Mouse (Mus musculus) gastrocnemius, adult 18-20 months (tissue): ENCODE results near the gene Gigyf1. TPM values are rescaled to one million over a fixed set of nuclear protein-coding genes. Genes with fewer than 3 reads are reported as not detected.
A peak's percentile ranks its signal among the peaks of the same experiment; 100 is the strongest.

ENCODE experiments used
- DNase-seq: peaks from one replicate; pipeline ENCODE4 v3.0.0; 2021; ENCODE audit warnings: low spot score
- total RNA-seq, 2 experiments: library from RNA; stranded (reverse); gene quantifications; 2 replicates each; pipeline ENCODE4 v1.2.3; 2021

The Gigyf1 gene
- total RNA-seq, 2 experiments from 2014 or later = 19.9 to 23.5 TPM

- no peak for DNase-seq
Observed at GRCm38 (mm10) chr5:137513951-137514721, 4.2 kb upstream of the Gigyf1 start.

GRCm38 (mm10) chr5:137514811-137515210 is 3.5 kb upstream of the Gigyf1 start:
- DNase-seq = no peak

- DNase-seq = no peak
Observed at GRCm38 (mm10) chr5:137519691-137520550, 1.6 kb downstream of the Gigyf1 start.

GRCm38 (mm10) chr5:137521861-137522260 is 3.5 kb downstream of the Gigyf1 start:
- no peak for DNase-seq

GRCm38 (mm10) chr5:137522711-137523110 is 4.4 kb downstream of the Gigyf1 start:
- peak; percentile 0 for DNase-seq

GRCm38 (mm10) chr5:137523396-137524250 is 5.3 kb downstream of the Gigyf1 start:
- DNase-seq = peak; percentile 0

GRCm38 (mm10) chr5:137524251-137524515 is 5.8 kb downstream of the Gigyf1 start:
- peak; percentile 2 for DNase-seq

- no peak for DNase-seq
Observed at GRCm38 (mm10) chr5:137524671-137525070, 6.3 kb downstream of the Gigyf1 start.

GRCm38 (mm10) chr5:137525511-137525910 is 7.2 kb downstream of the Gigyf1 start:
- no peak for DNase-seq

GRCm38 (mm10) chr5:137526192-137526936 is 8.0 kb downstream of the Gigyf1 start:
- DNase-seq = no peak

GRCm38 (mm10) chr5:137527413-137527812 is 9.1 kb downstream of the Gigyf1 start:
- no peak for DNase-seq

GRCm38 (mm10) chr5:137528247-137528968 is 10.1 kb downstream of the Gigyf1 start:
- no peak for DNase-seq

GRCm38 (mm10) chr5:137529221-137529995 is 11.1 kb downstream of the Gigyf1 start:
- DNase-seq = no peak

GRCm38 (mm10) chr5:137530075-137530474 is 11.7 kb downstream of the Gigyf1 start:
- no peak for DNase-seq

GRCm38 (mm10) chr5:137530588-137531413 is 12.5 kb downstream of the Gigyf1 start:
- DNase-seq = peak; percentile 64

GRCm38 (mm10) chr5:137531414-137532130 is 13.2 kb downstream of the Gigyf1 start:
- peak; percentile 57 for DNase-seq

GRCm38 (mm10) chr5:137532131-137532807 is 13.9 kb downstream of the Gigyf1 start:
- DNase-seq = no peak

- no peak for DNase-seq
Observed at GRCm38 (mm10) chr5:137532808-137533116, 14.4 kb downstream of the Gigyf1 start.
